Mouse (Mus musculus) hindbrain, embryonic 16.5 days (tissue): ENCODE measurements around the gene Tnfrsf12a. TPM values are rescaled to one million over a fixed set of nuclear protein-coding genes. Genes with fewer than 3 reads are reported as not detected.

Experiments used
- ATAC-seq: fragments of 200-750 bp; cut with Nextera tagmentation; 2 replicates; pipeline ENCODE4 v1.8.0; 2017; ENCODE audit warnings: moderate TSS enrichment, moderate library complexity
- H3K27ac ChIP-seq: fragments of 300-500 bp; sonication (generic); 2 replicates; pipeline ENCODE4 v1.5.1; 2014; ENCODE audit warnings: low read depth, mild to moderate bottlenecking, control low read depth, low read length, moderate library complexity
- H3K27me3 ChIP-seq: fragments of 300-500 bp; sonication (generic); replicated peaks from 2 replicates; pipeline ENCODE4 v1.6.1; 2014; ENCODE audit warnings: low read length; ENCODE audit not compliant: control insufficient read depth, insufficient read depth
- H3K36me3 ChIP-seq: fragments of 300-500 bp; sonication (generic); 2 replicates; pipeline ENCODE4 v1.6.1; 2014; ENCODE audit warnings: mild to moderate bottlenecking, low read length, moderate library complexity, mixed read lengths; ENCODE audit not compliant: control insufficient read depth, insufficient read depth
- H3K4me1 ChIP-seq: fragments of 300-500 bp; sonication (generic); 2 replicates; pipeline ENCODE4 v1.6.1; 2014; ENCODE audit warnings: low read depth, low read length; ENCODE audit not compliant: control insufficient read depth, insufficient read depth
- H3K4me2 ChIP-seq: fragments of 300-500 bp; sonication (generic); 2 replicates; pipeline ENCODE4 v1.6.1; 2014; ENCODE audit warnings: mild to moderate bottlenecking, low read length, control low read depth, moderate library complexity
- H3K4me3 ChIP-seq: fragments of 300-500 bp; sonication (generic); 2 replicates; pipeline ENCODE4 v1.5.1; 2014; ENCODE audit warnings: mild to moderate bottlenecking, low read length, control low read depth, moderate library complexity
- H3K9ac ChIP-seq: fragments of 300-500 bp; sonication (generic); 2 replicates; pipeline ENCODE4 v1.6.1; 2014; ENCODE audit warnings: low read depth, mild to moderate bottlenecking, control low read depth, low read length, moderate library complexity
- H3K9me3 ChIP-seq: fragments of 300-500 bp; sonication (generic); 2 replicates; pipeline ENCODE4 v1.6.1; 2014; ENCODE audit warnings: mild to moderate bottlenecking, low read length, moderate library complexity; ENCODE audit not compliant: control insufficient read depth
- WGBS: fragments of 180-500 bp; shearing (Covaris S2); extraction: QIAGEN DNeasy Blood & Tissue Kit; methylation state at CpG from one replicate; pipeline ENCODE4 v1.1.7; 2014; 5-methylcytosine and 5-hydroxymethylcytosine counted together
- polyA plus RNA-seq: library from polyadenylated mRNA; unstranded; fragments of >200 nt; fragmentation: Nextera tagmentation; extraction: Ambion mirVana; gene quantifications from 2 replicates; pipeline ENCODE4 v1.2.1, GENCODE M21; 2015

Gene Tnfrsf12a
- polyA plus RNA-seq, 1 experiment from 2014 or later, result 6.1 TPM

DNA sequence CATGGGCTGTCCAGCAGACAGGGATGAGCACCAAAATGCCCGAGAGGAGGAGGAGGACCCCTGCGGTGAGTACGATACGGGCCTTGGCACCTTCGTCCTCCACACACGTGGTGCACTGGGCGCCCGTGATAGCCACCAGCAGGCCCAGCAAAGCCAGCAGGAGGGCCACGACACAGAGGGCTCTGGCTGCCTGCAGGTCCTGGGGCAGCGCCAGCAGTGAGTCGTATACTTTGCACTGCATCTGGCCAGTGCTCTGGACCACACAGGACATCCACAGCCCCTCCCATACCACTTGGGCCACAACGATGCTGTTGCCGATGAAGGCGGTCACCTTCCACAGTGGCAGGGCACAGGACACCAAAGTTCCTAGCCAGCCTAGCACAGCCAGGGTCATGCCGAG is 6.0 kb upstream of the Tnfrsf12a start:
- Histone ChIP-seq H3K4me1 (peaks cover 6% of the 10 kb centered on the region; the same call in 1 of the 2 replicates), H3K9me3 (no peaks in the 10 kb centered on the region), H3K27ac (no peak overlapping the region), H3K4me2 (no peak overlapping the region), H3K4me3 (no peak overlapping the region), H3K27me3 (peaks cover 51% of the 10 kb centered on the region), H3K9ac (no peak overlapping the region), H3K36me3 (no peaks in the 10 kb centered on the region)
- no peak for ATAC-seq
- 27% methylated on average over 15 of the region's 15 CpGs for WGBS

DNA sequence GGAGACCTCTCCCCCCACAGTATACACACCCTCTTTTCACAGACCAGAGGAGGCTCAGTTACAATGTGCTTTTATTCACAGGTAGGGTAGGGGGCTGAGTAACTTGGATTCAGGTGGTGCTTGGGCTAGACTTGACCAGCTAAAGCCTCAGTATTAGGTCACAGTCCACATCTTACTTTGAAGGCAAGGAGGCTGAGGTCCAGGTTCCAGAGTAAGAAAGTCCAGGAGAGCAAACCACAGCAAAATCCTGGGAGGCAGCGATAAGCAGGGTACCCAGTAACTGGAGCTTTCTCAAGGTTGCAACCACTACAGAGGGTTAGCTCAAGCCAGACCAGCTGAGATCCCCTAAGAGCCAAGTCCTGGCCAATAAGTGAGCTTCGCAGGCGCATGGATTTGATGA is 5.3 kb upstream of the Tnfrsf12a start:
- Histone ChIP-seq H3K4me1 (peaks cover 8% of the 10 kb centered on the region; the same call in 1 of the 2 replicates), H3K9me3 (no peaks in the 10 kb centered on the region), H3K4me2 (no peak overlapping the region), H3K27me3 (peaks cover 52% of the 10 kb centered on the region), H3K4me3 (no peak overlapping the region), H3K27ac (no peak overlapping the region), H3K9ac (no peak overlapping the region), H3K36me3 (no peaks in the 10 kb centered on the region)
- no peak for ATAC-seq
- WGBS, result 70% methylated on average over 3 of the region's 3 CpGs

DNA sequence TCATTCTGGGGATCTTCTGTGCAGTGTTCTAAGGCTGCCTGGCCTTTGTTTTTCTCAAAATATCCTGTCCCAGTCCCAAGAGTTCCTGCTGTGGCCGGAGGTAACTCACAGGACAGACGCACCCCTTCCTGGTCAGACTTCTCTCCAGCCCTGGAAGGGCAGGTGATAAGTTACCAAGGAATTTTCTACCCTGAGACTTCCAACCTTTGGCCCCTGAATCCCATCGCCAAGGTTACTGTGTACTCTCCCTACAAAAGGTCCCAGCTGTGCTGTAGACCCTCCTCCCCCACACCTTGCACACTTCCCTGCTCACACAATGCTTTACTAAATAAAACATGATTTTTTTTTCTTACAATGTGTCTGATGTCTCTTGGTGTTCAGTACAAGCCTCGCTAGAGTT is 4.8 kb upstream of the Tnfrsf12a start:
- WGBS, result 60% methylated on average over 4 of the region's 4 CpGs
- H3K9ac ChIP-seq, result no peak overlapping the region

DNA sequence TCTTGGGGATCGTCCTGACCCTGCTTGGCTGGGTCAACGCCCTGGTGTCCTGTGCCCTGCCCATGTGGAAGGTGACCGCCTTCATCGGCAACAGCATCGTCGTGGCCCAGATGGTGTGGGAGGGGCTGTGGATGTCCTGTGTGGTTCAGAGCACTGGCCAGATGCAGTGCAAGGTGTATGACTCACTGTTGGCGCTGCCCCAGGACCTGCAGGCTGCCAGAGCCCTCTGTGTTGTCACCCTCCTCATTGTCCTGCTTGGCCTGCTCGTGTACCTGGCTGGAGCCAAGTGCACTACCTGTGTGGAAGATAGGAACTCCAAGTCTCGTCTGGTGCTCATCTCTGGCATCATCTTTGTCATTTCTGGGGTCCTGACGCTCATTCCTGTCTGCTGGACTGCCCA is 3.8 kb upstream of the Tnfrsf12a start:
- Histone ChIP-seq H3K4me3 (no peak overlapping the region), H3K27me3 (peaks cover 55% of the 10 kb centered on the region), H3K36me3 (no peaks in the 10 kb centered on the region), H3K27ac (no peak overlapping the region), H3K4me2 (no peak overlapping the region), H3K9ac (no peak overlapping the region), H3K9me3 (no peaks in the 10 kb centered on the region), H3K4me1 (peaks cover 20% of the 10 kb centered on the region)
- 73% methylated on average over 10 of the region's 10 CpGs for WGBS
- ATAC-seq, result no peak

More for the DNA sequence above, 4.8 kb upstream of the Tnfrsf12a start:
- H3K4me2 ChIP-seq, result no peak overlapping the region
- H3K27me3 ChIP-seq, result peaks cover 52% of the 10 kb centered on the region
- H3K4me3 ChIP-seq, result no peak overlapping the region
- no peak for ATAC-seq
- no peak overlapping the region for H3K27ac ChIP-seq
- no peaks in the 10 kb centered on the region for H3K36me3 ChIP-seq
- H3K4me1 ChIP-seq, result peaks cover 10% of the 10 kb centered on the region
- H3K9me3 ChIP-seq, result no peaks in the 10 kb centered on the region

DNA sequence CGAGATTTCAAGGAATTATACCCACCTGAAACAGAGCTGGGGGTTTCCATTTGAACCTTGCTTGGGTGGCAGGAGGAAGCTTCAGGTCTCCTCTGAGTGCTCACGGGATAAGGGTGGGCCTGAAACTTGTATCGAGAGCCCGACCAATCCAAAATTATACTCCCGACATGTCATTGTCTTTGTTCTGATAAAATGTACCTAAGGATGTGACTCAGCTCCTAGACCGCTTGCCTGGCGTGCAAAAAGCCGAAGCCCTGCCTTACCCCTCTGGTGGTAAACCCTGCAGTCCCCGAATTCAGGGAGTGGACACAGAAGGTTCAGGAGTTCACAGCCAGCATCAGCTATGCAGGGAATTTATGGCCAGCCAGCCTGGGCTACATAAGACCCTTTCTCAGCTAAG is 3.1 kb upstream of the Tnfrsf12a start:
- Histone ChIP-seq H3K4me3 (no peak overlapping the region), H3K4me2 (no peak overlapping the region), H3K4me1 (peaks cover 25% of the 10 kb centered on the region), H3K27ac (no peak overlapping the region), H3K9ac (no peak overlapping the region), H3K9me3 (no peaks in the 10 kb centered on the region), H3K27me3 (peaks cover 62% of the 10 kb centered on the region), H3K36me3 (no peaks in the 10 kb centered on the region)
- 75% methylated on average over 9 of the region's 9 CpGs for WGBS
- no peak for ATAC-seq

DNA sequence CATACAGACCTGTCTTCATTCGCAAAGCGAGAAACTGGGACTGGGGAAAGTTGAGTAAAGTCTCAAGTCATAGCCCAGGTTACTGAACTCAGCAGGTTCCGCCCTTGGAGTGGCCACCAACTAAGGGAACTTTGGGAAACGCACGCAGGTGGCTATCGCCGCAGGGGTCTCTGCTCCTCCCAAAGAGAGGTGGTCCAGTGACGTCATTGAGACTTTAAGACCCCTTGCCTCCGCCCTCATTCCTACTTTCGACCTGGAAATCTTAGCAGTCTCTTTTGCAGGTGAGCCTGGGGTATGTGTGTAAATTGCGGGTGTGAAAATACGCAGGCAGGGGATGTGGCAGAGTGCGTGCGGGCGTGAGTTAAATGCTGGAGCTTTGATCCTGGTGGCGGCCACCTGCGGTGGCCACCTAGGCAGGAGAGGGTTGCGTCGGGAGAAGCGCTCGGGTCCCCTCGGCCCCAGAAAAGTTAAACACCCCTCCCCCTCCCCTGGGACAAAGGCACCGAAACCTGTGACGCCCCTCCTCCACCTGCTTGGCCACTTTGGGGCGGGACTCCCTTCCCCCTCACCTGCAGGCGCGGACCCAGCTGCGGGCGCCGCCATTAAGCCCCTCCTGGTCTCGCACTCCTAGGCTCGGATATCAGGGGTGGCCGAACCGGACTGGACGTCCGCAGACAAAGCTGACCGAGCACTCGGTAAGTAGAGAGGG is 2.0 kb upstream of the Tnfrsf12a start, which contains the start of gene Cldn6:
Cldn6 (plus strand) TSS at position 123 of the 709 bp plus-strand sequence.
- no peak within 1 kb of the TSS for H3K9ac ChIP-seq

DNA sequence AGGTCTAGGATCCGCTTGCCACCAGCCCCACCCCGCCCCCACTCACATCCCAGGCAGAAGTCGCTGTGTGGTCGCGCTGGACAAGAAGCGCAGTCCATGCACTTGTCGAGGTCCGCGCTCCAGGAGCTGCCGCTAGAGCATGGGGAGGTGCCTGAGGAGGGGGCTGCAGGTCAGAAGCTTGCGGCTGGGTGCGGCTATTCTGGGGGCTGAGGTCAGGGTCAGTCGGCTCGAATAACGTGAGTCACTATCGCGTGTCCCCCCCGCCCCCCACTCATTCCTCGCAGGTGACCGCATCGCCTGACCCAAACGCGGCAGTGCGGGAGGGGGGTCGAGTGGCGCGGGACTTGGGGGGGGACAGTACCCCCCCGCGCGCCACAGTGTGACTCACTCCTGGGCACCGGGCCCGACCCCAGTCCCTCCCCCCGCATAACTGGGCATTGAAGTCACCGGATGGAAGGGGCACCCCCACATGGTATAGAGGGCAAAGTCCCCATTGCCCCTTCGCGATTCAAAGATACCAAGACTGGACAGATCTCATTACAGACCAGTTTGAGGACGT is 716 bp downstream of the Tnfrsf12a start:
- peak overlapping the region; percentile 88 for H3K4me2 ChIP-seq
- ATAC-seq, result no peak
- under 1% methylated on average over 35 of the region's 37 CpGs for WGBS
- H3K9ac ChIP-seq, result peak overlapping the region; percentile 61
- no peak overlapping the region for H3K27ac ChIP-seq
- peaks cover 44% of the 10 kb centered on the region for H3K27me3 ChIP-seq
- no peaks in the 10 kb centered on the region for H3K9me3 ChIP-seq
- H3K4me3 ChIP-seq, result peak overlapping the region; percentile 48
- no peaks in the 10 kb centered on the region for H3K36me3 ChIP-seq
- H3K4me1 ChIP-seq, result peaks cover 38% of the 10 kb centered on the region

More for the DNA sequence above, 2.0 kb upstream of the Tnfrsf12a start, which contains the start of gene Cldn6:
- ATAC-seq, result no peak
- peak within 1 kb of the TSS; percentile 24 for H3K4me3 ChIP-seq
- H3K36me3 ChIP-seq, result no peaks in the 10 kb centered on the region
- no peak within 1 kb of the TSS for H3K27ac ChIP-seq
- no peaks in the 10 kb centered on the region for H3K9me3 ChIP-seq
- H3K4me1 ChIP-seq, result peaks cover 31% of the 10 kb centered on the region
- H3K27me3 ChIP-seq, result peaks cover 61% of the 10 kb centered on the region
- H3K4me2 ChIP-seq, result peak within 1 kb of the TSS; percentile 45
- 3% methylated on average over 38 of the region's 38 CpGs for WGBS

DNA sequence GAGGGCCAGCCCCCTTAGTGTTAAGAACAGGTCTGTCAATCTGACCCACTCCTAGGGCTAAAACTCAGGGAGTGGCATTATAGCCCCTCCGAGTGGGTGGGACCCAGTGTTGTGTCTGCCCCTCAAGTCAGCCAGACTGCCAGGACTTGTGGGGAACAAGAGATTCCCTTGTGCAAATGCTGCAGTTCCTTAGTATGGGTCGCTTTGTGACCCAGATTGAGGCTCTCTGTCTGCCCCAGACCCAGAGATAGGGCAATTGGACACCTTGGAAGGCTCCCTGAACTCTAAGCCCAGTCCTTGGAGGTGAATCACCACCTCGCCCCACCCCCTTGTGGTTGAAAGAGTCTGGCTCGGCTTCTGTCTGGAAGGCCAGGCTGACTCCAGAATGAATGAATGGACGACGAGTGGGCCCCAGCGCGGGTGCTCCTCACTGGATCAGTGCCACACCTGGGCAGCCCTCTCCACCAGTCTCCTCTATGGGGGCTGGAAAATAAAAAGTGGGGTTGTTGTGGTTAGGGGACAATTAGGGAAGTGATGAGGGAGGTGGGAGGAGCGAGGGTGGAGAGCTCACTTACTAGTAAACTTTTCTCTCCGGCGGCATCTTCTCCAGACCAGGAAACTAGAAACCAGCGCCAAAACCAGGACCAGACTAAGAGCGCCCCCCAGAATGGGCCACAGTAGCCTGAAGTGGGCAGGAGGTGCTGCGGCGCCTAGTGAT is 1.5 kb downstream of the Tnfrsf12a start:
- no peak overlapping the region for H3K9ac ChIP-seq
- peak overlapping the region; percentile 48; the same call in 1 of the 2 replicates for H3K4me3 ChIP-seq
- peaks cover 35% of the 10 kb centered on the region for H3K27me3 ChIP-seq
- no peaks in the 10 kb centered on the region for H3K9me3 ChIP-seq
- 12% methylated on average over 15 of the region's 15 CpGs for WGBS
- peaks cover 38% of the 10 kb centered on the region for H3K4me1 ChIP-seq
- H3K36me3 ChIP-seq, result no peaks in the 10 kb centered on the region
- no peak overlapping the region for H3K27ac ChIP-seq
- H3K4me2 ChIP-seq, result peak overlapping the region; percentile 88
- ATAC-seq, result no peak

DNA sequence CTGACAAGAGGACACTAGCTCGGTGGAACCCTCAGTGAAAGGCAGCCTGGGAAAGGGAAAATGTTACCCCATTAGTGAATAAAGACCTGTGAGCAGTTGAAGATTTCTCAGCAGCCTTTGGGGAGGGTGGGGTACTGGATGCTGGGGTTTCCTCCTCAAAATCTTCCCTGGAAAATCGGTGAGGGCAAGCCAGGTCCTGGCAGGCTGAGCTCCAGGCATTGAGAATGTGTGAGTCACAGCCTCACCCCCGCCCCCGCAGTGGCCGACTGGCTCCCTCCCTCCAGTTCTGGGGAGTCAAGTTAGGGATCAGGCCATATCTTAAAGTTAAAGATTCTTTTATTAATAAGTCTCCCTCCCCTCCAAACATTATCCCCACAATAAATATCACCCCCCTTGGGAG is 2.1 kb downstream of the Tnfrsf12a start:
- no peak for ATAC-seq
- Histone ChIP-seq H3K4me2 (peak overlapping the region; percentile 84; the same call in 1 of the 2 replicates), H3K4me1 (peaks cover 38% of the 10 kb centered on the region), H3K36me3 (no peaks in the 10 kb centered on the region), H3K4me3 (no peak overlapping the region), H3K9ac (no peak overlapping the region; the same call in 1 of the 2 replicates), H3K27me3 (peaks cover 29% of the 10 kb centered on the region), H3K27ac (no peak overlapping the region), H3K9me3 (no peaks in the 10 kb centered on the region)
- 39% methylated on average over 5 of the region's 5 CpGs for WGBS
